Mouse (Mus musculus) urinary bladder, adult 2 months (tissue): ENCODE results near the gene Tax1bp1. TPM values are rescaled to one million over a fixed set of nuclear protein-coding genes. Genes with fewer than 3 reads are reported as not detected.

ENCODE experiments used
- DNase-seq: peaks from one replicate; pipeline ENCODE4 v3.0.0; 2022; ENCODE audit warnings: low spot score
- polyA plus RNA-seq: library from polyadenylated mRNA; depleted of rRNA; stranded (reverse); fragments of >200 nt; gene quantifications from 2 replicates; pipeline ENCODE4 v1.2.3, GENCODE M21; 2012; rRNA removed

Tax1bp1 gene
- polyA plus RNA-seq, 1 experiment, result 123 TPM

DNA sequence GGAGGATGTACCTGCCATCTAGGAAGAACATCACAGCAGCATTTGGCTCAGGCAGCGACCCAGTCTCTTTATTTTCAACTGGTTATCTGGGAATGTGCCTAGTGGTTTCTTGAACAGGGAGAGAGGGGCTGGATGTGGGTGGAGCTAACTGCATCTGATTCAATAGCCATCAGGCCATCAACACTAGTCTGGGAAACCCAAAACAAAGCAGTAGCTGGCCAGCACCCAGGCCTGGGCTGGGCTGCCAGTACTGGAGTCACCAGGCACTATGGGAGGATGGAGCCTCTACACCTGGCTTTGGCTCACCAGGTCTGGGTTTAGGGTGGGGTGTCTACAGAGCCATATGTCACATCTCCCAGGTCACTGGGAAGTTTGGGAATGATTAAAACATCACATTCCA is 83.2 kb downstream of the Tax1bp1 start:
- DNase-seq, result no peak

- no peak for DNase-seq
Measured at GRCm38 (mm10) chr6:52797252-52797800, 83.8 kb downstream of the Tax1bp1 start.

DNA sequence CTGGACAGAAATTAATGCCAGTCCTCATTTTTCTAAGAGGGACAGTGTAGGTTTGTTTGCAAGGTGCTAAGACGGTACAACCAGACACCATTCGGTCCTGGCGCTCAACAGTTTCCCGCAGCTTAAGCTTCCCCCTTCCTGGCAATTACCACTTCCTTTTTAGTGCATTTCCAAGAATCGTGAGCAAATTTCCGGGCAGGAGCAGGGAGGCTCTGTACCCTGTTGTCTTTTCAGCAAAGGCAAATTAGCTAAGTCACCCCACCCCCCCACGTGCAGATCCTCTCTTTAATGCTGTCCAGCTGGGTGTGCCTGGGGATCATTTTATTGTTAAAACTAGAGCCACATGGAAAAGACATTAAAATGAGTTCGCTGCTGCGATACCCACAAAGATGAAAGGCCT is 88.7 kb downstream of the Tax1bp1 start:
- no peak for DNase-seq

DNA sequence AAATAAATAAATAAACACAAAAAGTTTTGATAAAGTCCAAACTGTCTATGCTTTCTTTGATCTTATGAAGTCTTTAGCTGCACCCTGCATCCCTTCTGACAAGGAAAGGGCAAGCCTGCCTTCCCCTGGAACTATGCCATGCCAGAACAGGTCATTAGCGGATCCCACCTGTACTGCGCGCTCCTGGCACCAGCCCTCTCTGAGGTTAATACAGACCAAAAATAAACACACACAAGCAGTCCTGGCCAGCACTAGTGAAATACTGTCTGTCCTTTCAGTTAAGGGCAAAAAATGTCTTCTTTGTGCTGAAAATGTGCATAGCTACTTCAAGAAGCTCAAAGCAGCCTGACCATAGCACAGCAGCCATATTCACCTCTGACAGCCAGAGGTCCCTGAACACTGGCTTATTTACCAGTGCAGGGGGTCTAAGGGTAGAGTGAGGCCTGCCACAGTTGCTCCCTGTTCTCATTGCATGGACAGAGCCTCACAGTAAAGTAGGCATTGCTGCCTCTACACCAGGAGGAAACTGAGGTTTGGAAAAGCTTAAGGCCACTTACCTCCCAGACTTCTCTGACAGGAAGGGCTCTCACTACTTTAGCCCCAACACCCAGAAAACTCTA is 91.8 kb downstream of the Tax1bp1 start:
- no peak for DNase-seq

Other genes with a start within 250 kb of the Tax1bp1 start
- 109 and 110 TPM in 2 replicates for gene Hibadh, start 73.3 kb upstream of the Tax1bp1 start, polyA plus RNA-seq